ENCODE assay signal across 8 mouse cellular contexts in genomic region chr2:132847581-132847980, GRCm38 (mm10). TPM values are rescaled to one million over a fixed set of nuclear protein-coding genes. Genes with fewer than 3 reads are reported as not detected.
DNase-seq lines count a peak whose midpoint lies in the region; ATAC-seq and TF ChIP-seq lines count a peak whose summit lies in the region.

No protein-coding gene starts in this region.

- H3K4me2 ChIP-seq in liver, embryonic 11.5 days, result peak overlapping the region; percentile 88
- H3K4me2 ChIP-seq in stomach, embryonic 15.5 days, result peak overlapping the region; percentile 73

- peak overlapping the region; percentile 86 for H3K9ac ChIP-seq in liver, embryonic 11.5 days (ENCODE audit: low read depth, low read length)
- H3K9ac ChIP-seq in stomach, embryonic 15.5 days, result peak overlapping the region; percentile 96; the same call in 1 of the 2 replicates

- no peak overlapping the region for H3K27ac ChIP-seq in bone marrow, adult 2 months (ENCODE audit: control insufficient read depth, insufficient read depth, low read depth, low read length, poor library complexity)
- H3K27ac ChIP-seq in liver, embryonic 11.5 days (ENCODE audit: low read depth, low read length), result no peak overlapping the region
- no peak overlapping the region for H3K27ac ChIP-seq in stomach, embryonic 15.5 days

- peak; percentile 13 for ATAC-seq in granulocyte monocyte progenitor cell, adult 5-6 weeks (replicated peaks; ENCODE audit: poor library complexity, severe bottlenecking)
- no peak for ATAC-seq in liver, embryonic 11.5 days (replicated peaks; ENCODE audit: low FRiP score)
- ATAC-seq in stomach, embryonic 15.5 days (ENCODE audit: insufficient read depth, low FRiP score, low read depth), result no peak
- ATAC-seq in inflammation-experienced regulatory T-cells, adult 6 months, result no peak

- H3K9me3 ChIP-seq in liver, embryonic 11.5 days (ENCODE audit: control insufficient read depth, low read length), result no peaks in the 10 kb centered on the region
- H3K9me3 ChIP-seq in stomach, embryonic 15.5 days, result no peaks in the 10 kb centered on the region

- no peaks in the 10 kb centered on the region for H3K27me3 ChIP-seq in liver, embryonic 11.5 days (replicated peaks; ENCODE audit: control insufficient read depth, insufficient read depth, low read length)
- no peaks in the 10 kb centered on the region for H3K27me3 ChIP-seq in stomach, embryonic 15.5 days (replicated peaks)

- H3K4me1 ChIP-seq in lung, adult 2 months (ENCODE audit: control insufficient read depth, insufficient read depth, low read length), result peaks cover 4% of the 10 kb centered on the region
- peaks cover 3% of the 10 kb centered on the region for H3K4me1 ChIP-seq in bone marrow, adult 2 months (ENCODE audit: control insufficient read depth, insufficient read depth, low read length)
- H3K4me1 ChIP-seq in liver, embryonic 11.5 days (replicated peaks; ENCODE audit: control insufficient read depth, insufficient read depth, low read length), result peaks cover 16% of the 10 kb centered on the region
- peaks cover 11% of the 10 kb centered on the region for H3K4me1 ChIP-seq in stomach, embryonic 15.5 days

- no peak for DNase-seq in lung, adult 2 months
- no peak for DNase-seq in lung, postnatal 4 days
- peak; percentile 35 for DNase-seq in liver, embryonic 11.5 days (ENCODE audit: low spot score)
- DNase-seq in spleen, adult 18-20 months, result no peak

- H3K4me3 ChIP-seq in lung, adult 2 months (replicated peaks; ENCODE audit: extremely low read depth, low read depth, low read length), result peak overlapping the region; percentile 61
- peak overlapping the region; percentile 83 for H3K4me3 ChIP-seq in bone marrow, adult 2 months (replicated peaks; ENCODE audit: control insufficient read depth, low read depth, low read length)
- peak overlapping the region; percentile 93 for H3K4me3 ChIP-seq in liver, embryonic 11.5 days (ENCODE audit: low read depth, low read length)
- peak overlapping the region; percentile 98 for H3K4me3 ChIP-seq in stomach, embryonic 15.5 days (replicated peaks)

- TF ChIP-seq POLR2A in lung, adult 2 months (IDR thresholded peaks at IDR 0.05; ENCODE audit: borderline replicate concordance, extremely low read depth, low read depth, low read length), result no peak
- TF ChIP-seq POLR2A in bone marrow, adult 2 months (IDR thresholded peaks at IDR 0.05; ENCODE audit: borderline replicate concordance, control insufficient read depth, low read depth, low read length), result no peak

- TF ChIP-seq CTCF in lung, adult 2 months (IDR thresholded peaks at IDR 0.05; ENCODE audit: insufficient read depth, low read length), result no peak
- TF ChIP-seq CTCF in bone marrow, adult 2 months (IDR thresholded peaks at IDR 0.05; ENCODE audit: control insufficient read depth, insufficient read depth, low read length), result no peak

- H3K36me3 ChIP-seq in liver, embryonic 11.5 days (ENCODE audit: control insufficient read depth, insufficient read depth, low read length), result peaks cover 4% of the 10 kb centered on the region; the same call in 1 of the 2 replicates
- no peaks in the 10 kb centered on the region for H3K36me3 ChIP-seq in stomach, embryonic 15.5 days

- WGBS in lung, adult 2 months, result 24% methylated on average over 7 of the region's 7 CpGs
- 52% methylated on average over 7 of the region's 7 CpGs for WGBS in bone marrow, adult 2 months
- 30% methylated on average over 7 of the region's 7 CpGs for WGBS in liver, embryonic 11.5 days
- WGBS in stomach, embryonic 15.5 days, result 21% methylated on average over 7 of the region's 7 CpGs

RNA-seq across cellular contexts. Expression of gene Crls1, which starts 1.1 kb away (rescaled TPM):
- polyA plus RNA-seq in lung, adult 2 months (2012; rRNA removed), result 17.8 and 23.5 TPM in 2 replicates
- polyA plus RNA-seq in bone marrow, adult 2 months (2011; ENCODE audit: insufficient read depth, insufficient read length, low replicate concordance, missing spikeins), result 5.7 and 12.8 TPM in 2 replicates
- total RNA-seq in granulocyte monocyte progenitor cell, adult 5-6 weeks (2014; fragmentation: Nextera tagmentation), result 26.1 and 28.8 TPM in 2 replicates
- 33.0 and 42.3 TPM in 2 replicates for total RNA-seq in granulocyte monocyte progenitor cell, adult 5-6 weeks (2017)
- polyA plus RNA-seq in liver, embryonic 11.5 days (2014; fragmentation: Nextera tagmentation; extraction: Ambion mirVana), result 19.3 and 21.7 TPM in 2 replicates
- polyA plus RNA-seq in stomach, embryonic 15.5 days (2015; fragmentation: Nextera tagmentation; extraction: Ambion mirVana), result 30.8 and 35.9 TPM in 2 replicates
- polyA plus RNA-seq in inflammation-experienced regulatory T-cells, adult 6 months (2017; shearing (Covaris generic)), result 1 to 10 TPM; 2.9 to 4.1 (median 3.6) TPM

RNA-seq across cellular contexts. Expression of gene Mcm8, which starts 31.6 kb away (rescaled TPM):
- 0.57 and 0.78 TPM in 2 replicates for polyA plus RNA-seq in lung, adult 2 months (2012; rRNA removed)
- 3.0 and 3.7 TPM in 2 replicates for polyA plus RNA-seq in bone marrow, adult 2 months (2011; ENCODE audit: insufficient read depth, insufficient read length, low replicate concordance, missing spikeins)
- total RNA-seq in granulocyte monocyte progenitor cell, adult 5-6 weeks (2014; fragmentation: Nextera tagmentation), result 13.5 and 14.7 TPM in 2 replicates
- 17.0 and 19.9 TPM in 2 replicates for total RNA-seq in granulocyte monocyte progenitor cell, adult 5-6 weeks (2017)
- 19.8 and 21.8 TPM in 2 replicates for polyA plus RNA-seq in liver, embryonic 11.5 days (2014; fragmentation: Nextera tagmentation; extraction: Ambion mirVana)
- 10.4 and 12.2 TPM in 2 replicates for polyA plus RNA-seq in stomach, embryonic 15.5 days (2015; fragmentation: Nextera tagmentation; extraction: Ambion mirVana)
- polyA plus RNA-seq in inflammation-experienced regulatory T-cells, adult 6 months (2017; shearing (Covaris generic)), result 1 to 10 TPM; 1.9 to 4.2 (median 2.1) TPM

RNA-seq across cellular contexts. Expression of gene Trmt6, which starts 31.7 kb away (rescaled TPM):
- 1.7 and 3.3 TPM in 2 replicates for polyA plus RNA-seq in lung, adult 2 months (2012; rRNA removed)
- polyA plus RNA-seq in bone marrow, adult 2 months (2011; ENCODE audit: insufficient read depth, insufficient read length, low replicate concordance, missing spikeins), result 10.5 and 22.8 TPM in 2 replicates
- 38.4 and 40.4 TPM in 2 replicates for total RNA-seq in granulocyte monocyte progenitor cell, adult 5-6 weeks (2014; fragmentation: Nextera tagmentation)
- 47.0 and 55.2 TPM in 2 replicates for total RNA-seq in granulocyte monocyte progenitor cell, adult 5-6 weeks (2017)
- polyA plus RNA-seq in liver, embryonic 11.5 days (2014; fragmentation: Nextera tagmentation; extraction: Ambion mirVana), result 44.5 and 46.6 TPM in 2 replicates
- polyA plus RNA-seq in stomach, embryonic 15.5 days (2015; fragmentation: Nextera tagmentation; extraction: Ambion mirVana), result 27.2 and 29.8 TPM in 2 replicates
- 10 to 100 TPM; 45.1 to 66.1 (median 45.9) TPM for polyA plus RNA-seq in inflammation-experienced regulatory T-cells, adult 6 months (2017; shearing (Covaris generic))

RNA-seq across cellular contexts. Expression of gene Lrrn4, which starts 33.1 kb away (rescaled TPM):
- 30.2 and 38.2 TPM in 2 replicates for polyA plus RNA-seq in lung, adult 2 months (2012; rRNA removed)
- polyA plus RNA-seq in bone marrow, adult 2 months (2011; ENCODE audit: insufficient read depth, insufficient read length, low replicate concordance, missing spikeins), result not detected in 2 replicates
- total RNA-seq in granulocyte monocyte progenitor cell, adult 5-6 weeks (2014; fragmentation: Nextera tagmentation), result not detected in 2 replicates
- 0.09 and 0.10 TPM in 2 replicates for total RNA-seq in granulocyte monocyte progenitor cell, adult 5-6 weeks (2017)
- polyA plus RNA-seq in liver, embryonic 11.5 days (2014; fragmentation: Nextera tagmentation; extraction: Ambion mirVana), result 3.2 and 3.9 TPM in 2 replicates
- polyA plus RNA-seq in stomach, embryonic 15.5 days (2015; fragmentation: Nextera tagmentation; extraction: Ambion mirVana), result 12.5 and 13.7 TPM in 2 replicates
- polyA plus RNA-seq in inflammation-experienced regulatory T-cells, adult 6 months (2017; shearing (Covaris generic)), result under 1 TPM; 0.44 to 0.62 (median 0.50) TPM
